Mouse (Mus musculus): ENCODE results near the gene Kcnk4. TPM values are rescaled to one million over a fixed set of nuclear protein-coding genes. Genes with fewer than 3 reads are reported as not detected.
A peak's percentile ranks its signal among the peaks of the same experiment; 100 is the strongest.
"Not testable (repeated sequence)": the region's sequence is repeated elsewhere in the genome, so short reads cannot be mapped to it uniquely, and the experiment has no call there.

Gene Kcnk4
- polyA plus RNA-seq, 1 experiment from 2014 or later = 0.42 TPM

GRCm38 (mm10) chr19:6910306-6910705 is 24.0 kb downstream of the Kcnk4 start:
- H3K4me3 ChIP-seq (ENCODE audit: low read length) = peak overlapping the region; percentile 64
- peaks cover 41% of the 10 kb centered on the region for H3K36me3 ChIP-seq (ENCODE audit: insufficient read depth, low read length)
- peaks cover 29% of the 10 kb centered on the region for H3K4me1 ChIP-seq (ENCODE audit: insufficient read depth, low read length)
- not testable (repeated sequence) for H3K27me3 ChIP-seq (ENCODE audit: insufficient read depth, low read length); H3K9me3 ChIP-seq (ENCODE audit: low read length)
- WGBS = under 1% methylated on average over 30 of the region's 30 CpGs
- H3K9ac ChIP-seq (replicated peaks; ENCODE audit: low read length) = peak overlapping the region; percentile 86
- peak; percentile 40 for ATAC-seq (ENCODE audit: low FRiP score, low TSS enrichment)
- peak overlapping the region; percentile 100 for H3K27ac ChIP-seq (ENCODE audit: low read length)
- H3K4me2 ChIP-seq (replicated peaks; ENCODE audit: low read depth, low read length) = peak overlapping the region; percentile 73

GRCm38 (mm10) chr19:6909507-6910289 is 24.6 kb downstream of the Kcnk4 start, which contains the start of the genes Trmt112 and Prdx5:
Trmt112 (plus strand) TSS chr19:6909698.
Prdx5 (minus strand) TSS chr19:6910106.
- Histone ChIP-seq H3K4me3 (ENCODE audit: low read length) (peak within 1 kb of the TSS; percentile 64), H3K9me3 (ENCODE audit: low read length) (no peaks in the 10 kb centered on the region), H3K36me3 (ENCODE audit: insufficient read depth, low read length) (peaks cover 46% of the 10 kb centered on the region), H3K4me2 (replicated peaks; ENCODE audit: low read depth, low read length) (peak within 1 kb of the TSS; percentile 73), H3K27ac (ENCODE audit: low read length) (peak within 1 kb of the TSS; percentile 100), H3K4me1 (ENCODE audit: insufficient read depth, low read length) (peaks cover 29% of the 10 kb centered on the region), H3K27me3 (ENCODE audit: insufficient read depth, low read length) (no peaks in the 10 kb centered on the region), H3K9ac (replicated peaks; ENCODE audit: low read length) (peak within 1 kb of the TSS; percentile 86)
- WGBS = under 1% methylated on average over 65 of the region's 65 CpGs
- ATAC-seq (ENCODE audit: low FRiP score, low TSS enrichment) = peak; percentile 93

- Histone ChIP-seq H3K9me3 (ENCODE audit: low read length) (no peaks in the 10 kb centered on the region), H3K4me1 (ENCODE audit: insufficient read depth, low read length) (peaks cover 29% of the 10 kb centered on the region), H3K9ac (replicated peaks; ENCODE audit: low read length) (peak overlapping the region; percentile 86), H3K27ac (ENCODE audit: low read length) (peak overlapping the region; percentile 100), H3K36me3 (ENCODE audit: insufficient read depth, low read length) (peaks cover 49% of the 10 kb centered on the region), H3K4me2 (replicated peaks; ENCODE audit: low read depth, low read length) (peak overlapping the region; percentile 73), H3K4me3 (ENCODE audit: low read length) (peak overlapping the region; percentile 64), H3K27me3 (ENCODE audit: insufficient read depth, low read length) (no peaks in the 10 kb centered on the region)
- ATAC-seq (ENCODE audit: low FRiP score, low TSS enrichment) = no peak
- WGBS = 9% methylated on average over 11 of the region's 11 CpGs
These were observed 25.3 kb downstream of the Kcnk4 start for GRCm38 (mm10) chr19:6909021-6909420.

GRCm38 (mm10) chr19:6907811-6908540 is 26.3 kb downstream of the Kcnk4 start:
- 62% methylated on average over 7 of the region's 7 CpGs for WGBS
- H3K9ac ChIP-seq (replicated peaks; ENCODE audit: low read length) = peak overlapping the region; percentile 86
- peak overlapping the region; percentile 69; the same call in 1 of the 2 replicates for H3K27ac ChIP-seq (ENCODE audit: low read length)

GRCm38 (mm10) chr19:6907094-6907493 is 27.2 kb downstream of the Kcnk4 start:
- no peak overlapping the region for H3K4me3 ChIP-seq (ENCODE audit: low read length)
- peaks cover 31% of the 10 kb centered on the region for H3K36me3 ChIP-seq (ENCODE audit: insufficient read depth, low read length)
- no peaks in the 10 kb centered on the region for H3K27me3 ChIP-seq (ENCODE audit: insufficient read depth, low read length)
- H3K9ac ChIP-seq (replicated peaks; ENCODE audit: low read length) = peak overlapping the region; percentile 86; the same call in 1 of the 2 replicates
- H3K27ac ChIP-seq (ENCODE audit: low read length) = no peak overlapping the region
- H3K9me3 ChIP-seq (ENCODE audit: low read length) = no peaks in the 10 kb centered on the region
- peaks cover 29% of the 10 kb centered on the region for H3K4me1 ChIP-seq (ENCODE audit: insufficient read depth, low read length)
- 81% methylated on average over 8 of the region's 8 CpGs for WGBS
- no peak overlapping the region for H3K4me2 ChIP-seq (replicated peaks; ENCODE audit: low read depth, low read length)
- ATAC-seq (ENCODE audit: low FRiP score, low TSS enrichment) = no peak

More at GRCm38 (mm10) chr19:6907811-6908540, 26.3 kb downstream of the Kcnk4 start:
- H3K27me3 ChIP-seq (ENCODE audit: insufficient read depth, low read length) = no peaks in the 10 kb centered on the region
- H3K36me3 ChIP-seq (ENCODE audit: insufficient read depth, low read length) = peaks cover 39% of the 10 kb centered on the region
- ATAC-seq (ENCODE audit: low FRiP score, low TSS enrichment) = no peak
- H3K9me3 ChIP-seq (ENCODE audit: low read length) = no peaks in the 10 kb centered on the region
- H3K4me2 ChIP-seq (replicated peaks; ENCODE audit: low read depth, low read length) = peak overlapping the region; percentile 73
- H3K4me1 ChIP-seq (ENCODE audit: insufficient read depth, low read length) = peaks cover 29% of the 10 kb centered on the region
- H3K4me3 ChIP-seq (ENCODE audit: low read length) = peak overlapping the region; percentile 64

GRCm38 (mm10) chr19:6906199-6906598 is 28.1 kb downstream of the Kcnk4 start:
- peaks cover 25% of the 10 kb centered on the region for H3K36me3 ChIP-seq (ENCODE audit: insufficient read depth, low read length)
- H3K27me3 ChIP-seq (ENCODE audit: insufficient read depth, low read length) = no peaks in the 10 kb centered on the region
- peaks cover 22% of the 10 kb centered on the region for H3K4me1 ChIP-seq (ENCODE audit: insufficient read depth, low read length)
- ATAC-seq (ENCODE audit: low FRiP score, low TSS enrichment) = no peak
- 80% methylated on average over 3 of the region's 3 CpGs for WGBS
- no peak overlapping the region for H3K4me3 ChIP-seq (ENCODE audit: low read length)
- no peaks in the 10 kb centered on the region for H3K9me3 ChIP-seq (ENCODE audit: low read length)
- no peak overlapping the region for H3K9ac ChIP-seq (replicated peaks; ENCODE audit: low read length)
- H3K4me2 ChIP-seq (replicated peaks; ENCODE audit: low read depth, low read length) = no peak overlapping the region
- no peak overlapping the region for H3K27ac ChIP-seq (ENCODE audit: low read length)

- no peaks in the 10 kb centered on the region for H3K9me3 ChIP-seq (ENCODE audit: low read length)
- 89% methylated on average over 11 of the region's 11 CpGs for WGBS
- H3K4me2 ChIP-seq (replicated peaks; ENCODE audit: low read depth, low read length) = no peak overlapping the region
- peaks cover 17% of the 10 kb centered on the region for H3K4me1 ChIP-seq (ENCODE audit: insufficient read depth, low read length)
- no peak overlapping the region for H3K9ac ChIP-seq (replicated peaks; ENCODE audit: low read length)
- no peak overlapping the region for H3K4me3 ChIP-seq (ENCODE audit: low read length)
- no peak overlapping the region for H3K27ac ChIP-seq (ENCODE audit: low read length)
- no peak for ATAC-seq (ENCODE audit: low FRiP score, low TSS enrichment)
- no peaks in the 10 kb centered on the region for H3K27me3 ChIP-seq (ENCODE audit: insufficient read depth, low read length)
- H3K36me3 ChIP-seq (ENCODE audit: insufficient read depth, low read length) = peaks cover 24% of the 10 kb centered on the region
These were observed 28.7 kb downstream of the Kcnk4 start for GRCm38 (mm10) chr19:6905498-6906159.

GRCm38 (mm10) chr19:6904846-6905245 is 29.5 kb downstream of the Kcnk4 start:
- Histone ChIP-seq H3K4me2 (replicated peaks; ENCODE audit: low read depth, low read length) (no peak overlapping the region), H3K27ac (ENCODE audit: low read length) (no peak overlapping the region), H3K9me3 (ENCODE audit: low read length) (peaks cover 7% of the 10 kb centered on the region; the same call in 1 of the 2 replicates), H3K4me3 (ENCODE audit: low read length) (no peak overlapping the region), H3K36me3 (ENCODE audit: insufficient read depth, low read length) (peaks cover 24% of the 10 kb centered on the region), H3K4me1 (ENCODE audit: insufficient read depth, low read length) (peaks cover 17% of the 10 kb centered on the region), H3K27me3 (ENCODE audit: insufficient read depth, low read length) (no peaks in the 10 kb centered on the region), H3K9ac (replicated peaks; ENCODE audit: low read length) (no peak overlapping the region)
- WGBS = 87% methylated on average over 2 of the region's 2 CpGs
- ATAC-seq (ENCODE audit: low FRiP score, low TSS enrichment) = no peak

- Histone ChIP-seq H3K4me1 (ENCODE audit: insufficient read depth, low read length) (peaks cover 7% of the 10 kb centered on the region), H3K9me3 (ENCODE audit: low read length) (peaks cover 7% of the 10 kb centered on the region; the same call in 1 of the 2 replicates), H3K4me2 (replicated peaks; ENCODE audit: low read depth, low read length) (no peak overlapping the region), H3K36me3 (ENCODE audit: insufficient read depth, low read length) (peaks cover 24% of the 10 kb centered on the region), H3K4me3 (ENCODE audit: low read length) (no peak overlapping the region), H3K27me3 (ENCODE audit: insufficient read depth, low read length) (no peaks in the 10 kb centered on the region), H3K9ac (replicated peaks; ENCODE audit: low read length) (no peak overlapping the region), H3K27ac (ENCODE audit: low read length) (no peak overlapping the region)
- ATAC-seq (ENCODE audit: low FRiP score, low TSS enrichment) = no peak
- 81% methylated on average over 1 of the region's 1 CpGs for WGBS
These were observed 31.3 kb downstream of the Kcnk4 start for GRCm38 (mm10) chr19:6903031-6903430.
